Mouse (Mus musculus): ENCODE measurements around the gene Mta2.

Gene Mta2

GRCm38 (mm10) chr19:8991871-8992735 lies 50.4 kb downstream of the Mta2 start:
- DNase-seq (ENCODE audit: low read depth, low spot score) = no peak

GRCm38 (mm10) chr19:8992769-8993624 lies 51.3 kb downstream of the Mta2 start:
- DNase-seq (ENCODE audit: low read depth, low spot score) = no peak

GRCm38 (mm10) chr19:8993625-8993912 lies 51.9 kb downstream of the Mta2 start:
- DNase-seq (ENCODE audit: low read depth, low spot score) = no peak

- DNase-seq (ENCODE audit: low read depth, low spot score) = no peak
Measured at GRCm38 (mm10) chr19:8994813-8995607, 53.3 kb downstream of the Mta2 start.

GRCm38 (mm10) chr19:8996601-8997000 lies 54.9 kb downstream of the Mta2 start:
- no peak for DNase-seq (ENCODE audit: low read depth, low spot score)

GRCm38 (mm10) chr19:8997546-8997945 lies 55.9 kb downstream of the Mta2 start:
- no peak for DNase-seq (ENCODE audit: low read depth, low spot score)

GRCm38 (mm10) chr19:8998546-8998945 lies 56.9 kb downstream of the Mta2 start:
- no peak for DNase-seq (ENCODE audit: low read depth, low spot score)

GRCm38 (mm10) chr19:8999223-8999622 lies 57.5 kb downstream of the Mta2 start:
- no peak for DNase-seq (ENCODE audit: low read depth, low spot score)
